Mouse (Mus musculus): ENCODE measurements around the gene Afmid. TPM values are rescaled to one million over a fixed set of nuclear protein-coding genes. Genes with fewer than 3 reads are reported as not detected.

Afmid gene
- total and polyA plus RNA-seq, 2 experiments from 2014 or later: 3.6 to 8.8 TPM

DNA sequence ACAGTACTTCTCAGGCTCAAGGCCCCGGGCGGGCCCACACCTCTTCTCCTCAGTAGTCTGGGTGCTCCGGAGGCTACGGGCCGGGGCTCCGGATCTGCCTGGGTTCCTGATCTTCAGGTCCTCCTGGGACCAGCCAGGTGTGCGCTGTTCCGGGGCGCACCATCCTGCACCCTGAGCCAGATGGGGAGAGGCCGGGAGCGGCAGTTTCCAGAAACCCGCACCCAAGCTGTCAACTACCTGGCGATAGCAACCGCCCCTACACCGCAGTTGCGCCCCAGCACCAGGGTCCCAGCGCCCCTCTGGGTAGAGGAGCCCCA lies 45.6 kb upstream of the Afmid start:
- Histone ChIP-seq H3K27ac (ENCODE audit: low read depth, low read length) (peak overlapping the region; percentile 59), H3K27me3 (ENCODE audit: insufficient read depth, low read length) (peaks cover 17% of the 10 kb centered on the region; the same call in 1 of the 2 replicates), H3K36me3 (ENCODE audit: insufficient read depth) (no peaks in the 10 kb centered on the region), H3K4me2 (ENCODE audit: low read depth) (peak overlapping the region; percentile 41), H3K9ac (0 out of 2 replicates have a peak overlapping the region, but pooled peaks have one; percentile 10), H3K9me3 (ENCODE audit: low read length) (no peaks in the 10 kb centered on the region), H3K4me3 (ENCODE audit: low read depth, low read length) (peak overlapping the region; percentile 17), H3K4me1 (ENCODE audit: insufficient read depth) (peaks cover 7% of the 10 kb centered on the region; the same call in 1 of the 2 replicates)
- 3% methylated on average over 16 of the region's 17 CpGs for WGBS
- TF ChIP-seq CTCF (IDR thresholded peaks at IDR 0.05; ENCODE audit: low read depth): no peak
- DNase-seq (no peak), ATAC-seq (no peak)

DNA sequence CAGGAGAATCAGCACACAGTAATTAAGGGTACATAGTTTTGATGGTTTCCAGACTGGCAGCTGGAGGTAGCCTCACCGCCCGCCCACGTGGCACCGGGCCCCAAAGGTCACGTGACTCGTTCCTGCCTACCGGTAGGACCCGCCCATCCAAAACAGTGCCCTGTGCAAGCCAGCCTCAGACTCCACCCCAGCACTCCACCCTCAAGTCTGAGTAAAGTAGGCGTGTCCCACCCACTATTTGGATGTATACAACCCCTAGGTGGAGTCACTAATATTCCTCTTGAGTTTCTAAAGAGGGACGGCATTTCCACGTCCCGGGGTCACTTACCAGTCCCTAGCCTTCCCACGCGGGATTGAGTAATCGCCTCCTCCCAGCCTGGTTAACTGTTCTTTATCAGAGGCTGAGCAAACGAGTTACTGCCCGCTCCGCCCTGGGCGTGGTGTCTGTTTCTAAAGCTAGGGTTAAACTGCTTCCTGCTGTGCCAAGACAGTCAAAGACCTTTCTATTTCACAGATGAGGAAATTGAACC lies 45.1 kb upstream of the Afmid start:
- 4% methylated on average over 19 of the region's 19 CpGs for WGBS

DNA sequence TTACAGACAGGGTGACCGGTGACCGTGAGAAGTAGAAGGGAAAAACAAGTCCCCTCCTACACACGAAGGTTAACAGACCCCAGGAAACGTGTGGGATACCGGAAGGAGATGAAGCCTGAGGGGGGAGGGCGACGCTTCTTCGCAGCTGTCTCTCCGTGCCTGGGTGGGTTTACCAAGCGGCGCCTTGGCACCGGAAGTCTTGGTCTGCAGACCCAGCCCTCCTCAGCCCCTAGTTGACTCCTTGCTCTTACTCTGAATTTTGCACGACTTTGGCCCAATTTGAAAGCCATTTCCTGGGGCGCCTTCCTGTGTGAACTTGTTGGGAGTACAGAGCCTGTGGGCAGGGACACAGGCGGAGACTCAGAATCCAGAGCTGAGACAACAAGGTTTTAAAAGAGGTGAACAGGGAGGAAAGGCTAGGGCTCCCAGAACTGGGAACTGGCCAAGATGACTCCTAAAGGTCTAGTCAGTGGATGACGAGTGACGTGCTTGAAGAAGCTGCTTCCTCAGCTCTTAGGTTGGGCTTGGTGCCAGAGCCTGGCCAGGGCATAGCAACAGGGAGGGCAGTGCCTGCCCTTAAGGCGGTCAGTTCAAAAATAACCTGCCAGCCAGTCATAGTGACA lies 44.4 kb upstream of the Afmid start:
- H3K27ac ChIP-seq (ENCODE audit: low read depth, low read length): no peak overlapping the region
- H3K4me1 ChIP-seq (ENCODE audit: insufficient read depth): peaks cover 7% of the 10 kb centered on the region; the same call in 1 of the 2 replicates
- no peak overlapping the region for H3K4me3 ChIP-seq (ENCODE audit: low read depth, low read length)
- no peak for DNase-seq
- no peak for ATAC-seq
- H3K36me3 ChIP-seq (ENCODE audit: insufficient read depth): no peaks in the 10 kb centered on the region
- TF ChIP-seq CTCF (IDR thresholded peaks at IDR 0.05; ENCODE audit: low read depth): no peak
- H3K9ac ChIP-seq: no peak overlapping the region
- H3K27me3 ChIP-seq (ENCODE audit: insufficient read depth, low read length): peaks cover 17% of the 10 kb centered on the region; the same call in 1 of the 2 replicates
- H3K9me3 ChIP-seq (ENCODE audit: low read length): no peaks in the 10 kb centered on the region
- H3K4me2 ChIP-seq (ENCODE audit: low read depth): no peak overlapping the region; the same call in 1 of the 2 replicates
- WGBS: 26% methylated on average over 18 of the region's 18 CpGs

More for the DNA sequence above, 45.1 kb upstream of the Afmid start:
- DNase-seq (no peak), ATAC-seq (no peak)
- peak overlapping the region; percentile 17 for H3K4me3 ChIP-seq (ENCODE audit: low read depth, low read length)
- H3K4me2 ChIP-seq (ENCODE audit: low read depth): peak overlapping the region; percentile 41
- no peaks in the 10 kb centered on the region for H3K36me3 ChIP-seq (ENCODE audit: insufficient read depth)
- H3K27me3 ChIP-seq (ENCODE audit: insufficient read depth, low read length): peaks cover 17% of the 10 kb centered on the region; the same call in 1 of the 2 replicates
- H3K27ac ChIP-seq (ENCODE audit: low read depth, low read length): peak overlapping the region; percentile 59; the same call in 1 of the 2 replicates
- no peaks in the 10 kb centered on the region for H3K9me3 ChIP-seq (ENCODE audit: low read length)
- H3K4me1 ChIP-seq (ENCODE audit: insufficient read depth): peaks cover 7% of the 10 kb centered on the region; the same call in 1 of the 2 replicates
- no peak overlapping the region for H3K9ac ChIP-seq
- no peak for TF ChIP-seq CTCF (IDR thresholded peaks at IDR 0.05; ENCODE audit: low read depth)

DNA sequence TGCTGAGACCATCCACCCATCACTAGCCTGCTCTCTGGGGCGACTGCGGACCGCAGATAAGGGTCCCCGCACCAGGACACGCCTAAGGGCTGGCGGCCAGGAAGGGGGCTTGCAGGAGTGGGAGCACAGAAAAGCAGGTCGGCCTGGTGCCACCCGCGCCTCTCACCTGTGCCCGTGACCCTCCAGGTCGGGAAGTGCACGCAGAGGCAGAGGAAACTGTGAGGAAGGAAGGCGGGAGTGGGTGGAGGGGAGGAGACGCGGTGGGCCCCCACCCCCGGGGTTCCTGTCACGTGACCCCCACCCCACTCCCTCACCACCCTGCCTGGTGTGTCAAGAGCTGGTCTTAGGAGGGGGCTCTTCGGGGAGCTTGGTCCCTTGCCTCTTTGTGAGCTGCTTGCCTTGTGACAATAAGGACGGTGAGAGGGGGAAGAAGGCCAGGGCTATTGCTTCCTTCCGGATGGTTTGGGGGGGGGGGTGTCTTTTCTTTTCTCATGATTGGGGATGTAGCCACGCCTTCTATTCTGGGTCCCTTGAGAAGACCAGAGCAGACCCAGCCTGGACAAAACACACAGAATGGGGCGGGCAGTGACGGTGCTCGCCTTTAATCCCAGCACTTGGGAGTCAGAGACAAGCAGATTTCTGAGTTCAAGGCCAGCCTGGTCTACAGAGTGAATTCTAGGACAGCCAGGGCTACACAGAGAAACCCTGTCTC lies 43.6 kb upstream of the Afmid start, which contains the start of the genes Tmc8 and Tmc6:
TSS of gene Tmc8 (plus strand) at position 84 of the 712 bp plus-strand sequence.
TSS of gene Tmc6 (minus strand) at position 206 of the 712 bp plus-strand sequence.
- H3K4me3 ChIP-seq (ENCODE audit: low read depth, low read length): peak within 1 kb of the TSS; percentile 27
- ATAC-seq (no peak), DNase-seq (no peak)
- H3K4me1 ChIP-seq (ENCODE audit: insufficient read depth): peaks cover 7% of the 10 kb centered on the region; the same call in 1 of the 2 replicates
- H3K36me3 ChIP-seq (ENCODE audit: insufficient read depth): no peaks in the 10 kb centered on the region
- no peaks in the 10 kb centered on the region for H3K9me3 ChIP-seq (ENCODE audit: low read length)
- H3K4me2 ChIP-seq (ENCODE audit: low read depth): peak within 1 kb of the TSS; percentile 57
- WGBS: 51% methylated on average over 24 of the region's 24 CpGs
- H3K9ac ChIP-seq: peak within 1 kb of the TSS; percentile 29; the same call in 1 of the 2 replicates
- peaks cover 17% of the 10 kb centered on the region; the same call in 1 of the 2 replicates for H3K27me3 ChIP-seq (ENCODE audit: insufficient read depth, low read length)
- no peak for TF ChIP-seq CTCF (IDR thresholded peaks at IDR 0.05; ENCODE audit: low read depth)
- no peak within 1 kb of the TSS for H3K27ac ChIP-seq (ENCODE audit: low read depth, low read length)

DNA sequence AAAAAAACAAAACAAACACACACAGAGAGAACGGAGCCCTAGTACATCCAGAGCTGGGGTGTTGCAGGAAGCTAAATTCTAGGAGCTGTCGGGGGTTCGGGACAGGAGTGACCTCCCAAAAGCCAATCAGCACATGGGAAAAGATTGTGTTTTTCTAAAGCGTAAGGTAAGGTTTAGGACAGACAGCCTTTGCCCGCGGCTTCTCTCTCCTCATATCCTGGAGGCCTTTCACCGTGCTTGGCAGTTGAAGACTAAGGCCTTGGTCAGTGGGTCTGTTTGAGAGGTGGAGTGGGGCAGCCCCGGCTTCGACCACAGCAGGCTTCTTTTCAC lies 43.1 kb upstream of the Afmid start:
- peak overlapping the region; percentile 27 for H3K4me3 ChIP-seq (ENCODE audit: low read depth, low read length)
- H3K4me2 ChIP-seq (ENCODE audit: low read depth): peak overlapping the region; percentile 57
- TF ChIP-seq CTCF (IDR thresholded peaks at IDR 0.05; ENCODE audit: low read depth): no peak
- no peak for ATAC-seq
- peaks cover 17% of the 10 kb centered on the region; the same call in 1 of the 2 replicates for H3K27me3 ChIP-seq (ENCODE audit: insufficient read depth, low read length)
- H3K4me1 ChIP-seq (ENCODE audit: insufficient read depth): peaks cover 7% of the 10 kb centered on the region; the same call in 1 of the 2 replicates
- H3K27ac ChIP-seq (ENCODE audit: low read depth, low read length): no peak overlapping the region
- no peaks in the 10 kb centered on the region for H3K9me3 ChIP-seq (ENCODE audit: low read length)
- H3K9ac ChIP-seq: peak overlapping the region; percentile 29; the same call in 1 of the 2 replicates
- H3K36me3 ChIP-seq (ENCODE audit: insufficient read depth): no peaks in the 10 kb centered on the region
- DNase-seq: no peak
- 45% methylated on average over 9 of the region's 9 CpGs for WGBS

DNA sequence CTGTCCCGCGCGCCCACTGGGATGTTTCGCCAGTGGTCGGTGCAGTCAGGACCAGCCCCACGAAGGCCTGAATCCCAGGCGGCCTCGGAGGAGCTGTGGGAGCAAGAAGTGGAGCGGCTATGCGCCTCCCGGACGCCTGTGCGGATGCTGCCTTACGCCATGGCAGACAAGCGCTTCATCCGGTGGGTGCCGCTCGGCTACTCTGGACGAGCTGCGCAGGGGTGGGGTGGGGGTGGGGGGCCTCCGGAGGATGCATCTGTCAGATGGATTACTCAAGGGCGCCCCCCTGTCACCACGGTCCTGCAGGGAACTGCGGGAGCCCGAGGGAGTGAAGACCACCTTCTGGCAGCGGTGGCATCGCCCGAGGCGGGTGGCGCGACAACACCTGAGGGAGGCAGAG lies 42.6 kb upstream of the Afmid start:
- WGBS: 3% methylated on average over 31 of the region's 31 CpGs
- Histone ChIP-seq H3K9ac (peak overlapping the region; percentile 29; the same call in 1 of the 2 replicates), H3K36me3 (ENCODE audit: insufficient read depth) (no peaks in the 10 kb centered on the region), H3K27me3 (ENCODE audit: insufficient read depth, low read length) (peaks cover 17% of the 10 kb centered on the region; the same call in 1 of the 2 replicates), H3K4me2 (ENCODE audit: low read depth) (peak overlapping the region; percentile 57), H3K4me3 (ENCODE audit: low read depth, low read length) (peak overlapping the region; percentile 27), H3K4me1 (ENCODE audit: insufficient read depth) (peaks cover 7% of the 10 kb centered on the region; the same call in 1 of the 2 replicates), H3K9me3 (ENCODE audit: low read length) (no peaks in the 10 kb centered on the region), H3K27ac (ENCODE audit: low read depth, low read length) (no peak overlapping the region)
- ATAC-seq (peak; percentile 71), DNase-seq (peak; percentile 81)
- peak; percentile 68 for TF ChIP-seq CTCF (IDR thresholded peaks at IDR 0.05; ENCODE audit: low read depth)
